Mouse (Mus musculus): ENCODE results near the gene Ccl26. TPM values are rescaled to one million over a fixed set of nuclear protein-coding genes. Genes with fewer than 3 reads are reported as not detected.

Gene Ccl26
- polyA plus RNA-seq, 1 experiment from 2014 or later = not detected

DNA sequence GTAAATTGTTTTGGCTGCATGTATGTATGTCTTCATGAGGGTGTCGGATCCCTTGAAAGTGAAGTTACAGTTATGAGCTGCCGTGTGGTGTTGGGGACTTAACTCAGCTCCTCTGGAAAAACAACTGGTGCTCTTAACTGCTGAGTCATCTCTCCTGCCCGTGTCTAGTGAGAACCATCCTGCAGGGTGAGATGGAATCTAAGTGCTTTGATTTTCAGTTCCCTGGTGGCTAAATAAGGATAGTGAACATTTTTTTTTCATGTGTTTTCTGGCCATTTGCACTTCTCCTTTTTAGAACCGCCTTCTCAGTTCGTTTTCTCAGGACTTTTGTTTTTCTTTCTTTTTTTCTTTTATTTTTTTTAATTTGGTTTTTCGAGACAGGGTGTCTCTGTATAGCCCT, 5.3 kb upstream of the Ccl26 start:
- no peak overlapping the region for H3K4me2 ChIP-seq (replicated peaks)
- no peaks in the 10 kb centered on the region for H3K27me3 ChIP-seq
- no peak for ATAC-seq (ENCODE audit: insufficient number of reproducible peaks, low FRiP score, low TSS enrichment, low read depth)
- 58% methylated on average over 6 of the region's 6 CpGs for WGBS
- no peak overlapping the region for H3K9ac ChIP-seq
- no peak overlapping the region for H3K27ac ChIP-seq (replicated peaks)
- no peaks in the 10 kb centered on the region for H3K9me3 ChIP-seq (replicated peaks)
- H3K36me3 ChIP-seq = no peaks in the 10 kb centered on the region
- H3K4me3 ChIP-seq (replicated peaks) = no peak overlapping the region
- no peaks in the 10 kb centered on the region for H3K4me1 ChIP-seq

DNA sequence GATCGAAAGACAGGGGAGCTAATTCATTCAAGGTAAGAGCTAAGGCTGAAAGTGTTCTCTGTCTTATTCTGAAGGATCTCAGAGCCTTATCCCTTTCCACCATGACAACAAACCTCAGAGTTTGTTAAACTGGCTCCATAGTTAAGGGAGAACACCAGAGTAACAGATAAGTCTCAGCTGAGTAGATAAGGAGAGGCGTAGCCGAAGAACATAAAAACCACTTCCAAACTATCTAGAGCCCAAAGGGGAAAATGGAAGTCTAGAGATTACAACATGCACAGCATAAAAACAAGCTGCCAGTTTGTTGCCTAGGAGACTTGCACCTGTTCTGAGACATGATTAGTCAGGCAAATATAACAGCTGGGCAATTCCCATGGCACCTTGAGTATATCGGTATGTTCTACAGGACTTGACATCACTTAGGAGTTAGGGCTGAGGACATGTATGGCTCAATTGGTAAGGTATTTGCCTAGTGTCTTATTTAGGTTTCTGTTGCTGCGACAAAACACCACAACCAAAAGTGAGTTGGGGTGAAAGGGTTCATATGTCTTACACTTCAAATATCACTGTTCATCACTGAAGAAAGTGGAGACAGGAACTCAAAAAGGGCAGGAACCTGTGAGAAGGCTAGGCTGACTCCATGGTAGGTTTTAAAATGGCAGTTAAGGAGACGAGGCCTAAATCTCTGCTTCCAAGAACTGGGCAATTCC, 4.3 kb upstream of the Ccl26 start:
- H3K4me1 ChIP-seq = no peaks in the 10 kb centered on the region
- H3K9ac ChIP-seq = no peak overlapping the region
- WGBS = 84% methylated on average over 6 of the region's 6 CpGs
- no peak overlapping the region for H3K4me2 ChIP-seq (replicated peaks)
- ATAC-seq (ENCODE audit: insufficient number of reproducible peaks, low FRiP score, low TSS enrichment, low read depth) = no peak
- no peaks in the 10 kb centered on the region for H3K27me3 ChIP-seq
- no peak overlapping the region for H3K27ac ChIP-seq (replicated peaks)
- H3K4me3 ChIP-seq (replicated peaks) = no peak overlapping the region
- no peaks in the 10 kb centered on the region for H3K36me3 ChIP-seq
- H3K9me3 ChIP-seq (replicated peaks) = no peaks in the 10 kb centered on the region

DNA sequence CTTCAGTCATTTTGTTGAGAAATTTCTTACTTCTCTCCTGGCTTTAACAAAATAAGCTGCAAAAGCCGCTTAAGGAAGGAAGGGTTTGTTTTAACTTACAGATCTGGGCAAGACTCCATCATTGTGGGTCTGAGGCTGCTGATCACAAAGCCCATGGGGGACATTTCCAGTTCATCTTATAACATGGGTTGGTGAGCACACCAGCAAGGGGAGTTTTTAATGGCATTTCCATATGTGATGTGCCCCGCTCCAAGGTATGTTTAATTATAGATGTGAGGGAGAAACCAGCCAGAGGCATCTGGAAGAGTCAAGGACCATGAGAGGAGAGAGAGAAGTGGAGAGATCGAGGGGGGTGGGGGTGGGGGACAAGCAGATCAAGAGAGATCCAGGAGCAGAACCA, 5.7 kb downstream of the Ccl26 start:
- no peaks in the 10 kb centered on the region for H3K27me3 ChIP-seq
- no peak for ATAC-seq (ENCODE audit: insufficient number of reproducible peaks, low FRiP score, low TSS enrichment, low read depth)
- no peak overlapping the region for H3K9ac ChIP-seq
- no peaks in the 10 kb centered on the region for H3K36me3 ChIP-seq
- H3K4me2 ChIP-seq (replicated peaks) = no peak overlapping the region
- no peak overlapping the region for H3K27ac ChIP-seq (replicated peaks)
- H3K4me1 ChIP-seq = no peaks in the 10 kb centered on the region
- no peak overlapping the region for H3K4me3 ChIP-seq (replicated peaks)
- H3K9me3 ChIP-seq (replicated peaks) = no peaks in the 10 kb centered on the region
- WGBS = 58% methylated on average over 3 of the region's 3 CpGs

DNA sequence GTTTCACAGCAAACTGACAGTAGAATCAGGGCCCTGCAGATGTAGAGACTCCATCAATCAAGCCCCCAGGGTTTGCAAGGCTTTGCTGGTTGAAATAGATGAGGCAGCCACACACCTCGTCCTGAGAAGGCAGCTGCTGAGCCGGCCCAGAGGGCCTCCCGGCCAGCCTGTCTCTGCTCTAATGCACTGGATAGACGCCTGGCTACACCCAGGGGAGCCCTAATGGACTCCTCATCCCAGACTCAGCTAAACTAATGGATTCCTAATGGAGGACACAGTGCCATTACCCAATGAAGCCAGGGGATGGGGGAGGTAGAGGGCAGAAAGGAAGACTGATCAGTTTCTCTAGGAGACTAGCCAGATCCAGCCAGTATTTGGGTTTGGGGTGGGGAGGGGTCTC, 6.3 kb downstream of the Ccl26 start:
- ATAC-seq (ENCODE audit: insufficient number of reproducible peaks, low FRiP score, low TSS enrichment, low read depth) = no peak; the same call in 1 of the 2 replicates
- Histone ChIP-seq H3K27ac (replicated peaks) (no peak overlapping the region), H3K36me3 (no peaks in the 10 kb centered on the region), H3K4me2 (replicated peaks) (no peak overlapping the region), H3K9ac (no peak overlapping the region), H3K4me1 (no peaks in the 10 kb centered on the region), H3K4me3 (replicated peaks) (no peak overlapping the region), H3K27me3 (no peaks in the 10 kb centered on the region), H3K9me3 (replicated peaks) (no peaks in the 10 kb centered on the region)
- 16% methylated on average over 4 of the region's 4 CpGs for WGBS

GRCm38 (mm10) chr5:135556259-135556658, 7.1 kb downstream of the Ccl26 start:
- no peak overlapping the region for H3K9ac ChIP-seq
- H3K4me1 ChIP-seq = no peaks in the 10 kb centered on the region
- no peaks in the 10 kb centered on the region for H3K9me3 ChIP-seq (replicated peaks)
- 50% methylated on average over 3 of the region's 4 CpGs for WGBS
- no peak overlapping the region for H3K4me2 ChIP-seq (replicated peaks)
- no peak for ATAC-seq (ENCODE audit: insufficient number of reproducible peaks, low FRiP score, low TSS enrichment, low read depth)
- no peak overlapping the region for H3K4me3 ChIP-seq (replicated peaks)
- no peaks in the 10 kb centered on the region for H3K36me3 ChIP-seq
- H3K27me3 ChIP-seq = no peaks in the 10 kb centered on the region
- no peak overlapping the region for H3K27ac ChIP-seq (replicated peaks)

DNA sequence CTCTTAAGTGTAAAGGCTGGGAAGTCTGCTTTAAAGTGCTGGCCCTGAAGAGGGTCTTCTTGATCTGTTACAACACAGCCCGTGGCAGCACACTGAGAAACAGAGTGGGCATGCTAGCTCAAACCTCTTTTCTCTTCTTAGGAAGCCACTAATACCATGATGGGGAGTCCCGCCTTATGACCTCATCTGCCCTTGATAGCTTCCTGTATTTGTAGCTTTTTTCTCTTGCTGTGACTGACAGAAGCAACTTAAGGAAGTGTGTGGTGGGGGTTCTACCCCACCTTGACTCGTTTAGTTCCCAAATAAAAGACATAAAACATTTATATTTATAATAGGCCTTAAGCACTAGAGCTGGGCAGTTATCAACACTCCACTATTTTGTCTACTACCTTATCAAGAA, 11.8 kb downstream of the Ccl26 start:
- H3K4me1 ChIP-seq = no peaks in the 10 kb centered on the region
- no peak for ATAC-seq (ENCODE audit: insufficient number of reproducible peaks, low FRiP score, low TSS enrichment, low read depth)
- H3K27ac ChIP-seq (replicated peaks) = no peak overlapping the region
- no peaks in the 10 kb centered on the region for H3K36me3 ChIP-seq
- H3K9me3 ChIP-seq (replicated peaks) = no peaks in the 10 kb centered on the region
- no peaks in the 10 kb centered on the region for H3K27me3 ChIP-seq
- no peak overlapping the region for H3K4me2 ChIP-seq (replicated peaks)
- no peak overlapping the region for H3K4me3 ChIP-seq (replicated peaks)
- 83% methylated on average over 3 of the region's 3 CpGs for WGBS
- H3K9ac ChIP-seq = no peak overlapping the region

DNA sequence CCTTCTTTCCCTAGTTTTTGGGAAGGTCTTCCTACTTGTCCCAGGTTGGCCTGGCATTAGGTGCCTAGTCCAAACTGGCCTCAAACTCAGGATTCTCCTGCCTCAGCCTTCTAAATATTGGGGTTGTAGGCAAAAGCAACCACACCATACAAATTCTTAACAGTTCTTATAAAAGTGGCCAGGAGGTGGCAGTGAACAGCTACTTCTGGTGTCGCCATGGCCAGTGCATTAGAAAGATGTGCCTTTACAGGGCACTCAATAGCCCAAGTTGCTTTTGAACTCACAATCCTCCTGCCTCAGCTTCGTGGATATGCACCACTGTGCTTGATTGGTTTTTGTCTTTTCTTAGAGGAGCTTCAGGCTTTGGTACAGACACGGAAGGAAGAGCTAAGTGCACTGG, 12.5 kb downstream of the Ccl26 start:
- H3K27me3 ChIP-seq = no peaks in the 10 kb centered on the region
- WGBS = 31% methylated on average over 3 of the region's 3 CpGs
- H3K36me3 ChIP-seq = no peaks in the 10 kb centered on the region
- ATAC-seq (ENCODE audit: insufficient number of reproducible peaks, low FRiP score, low TSS enrichment, low read depth) = no peak
- H3K9me3 ChIP-seq (replicated peaks) = no peaks in the 10 kb centered on the region
- no peak overlapping the region for H3K4me3 ChIP-seq (replicated peaks)
- no peak overlapping the region for H3K27ac ChIP-seq (replicated peaks)
- H3K4me1 ChIP-seq = no peaks in the 10 kb centered on the region
- no peak overlapping the region for H3K9ac ChIP-seq
- H3K4me2 ChIP-seq (replicated peaks) = no peak overlapping the region

GRCm38 (mm10) chr5:135547990-135548389, 15.4 kb downstream of the Ccl26 start:
- Histone ChIP-seq H3K9me3 (replicated peaks) (no peaks in the 10 kb centered on the region), H3K4me3 (replicated peaks) (no peak overlapping the region), H3K4me1 (peaks cover 9% of the 10 kb centered on the region), H3K4me2 (replicated peaks) (no peak overlapping the region), H3K36me3 (no peaks in the 10 kb centered on the region), H3K27me3 (no peaks in the 10 kb centered on the region), H3K9ac (no peak overlapping the region), H3K27ac (replicated peaks) (no peak overlapping the region)
- ATAC-seq (ENCODE audit: insufficient number of reproducible peaks, low FRiP score, low TSS enrichment, low read depth) = no peak
- 76% methylated on average over 2 of the region's 2 CpGs for WGBS

- H3K4me2 ChIP-seq (replicated peaks) = peak within 1 kb of the TSS; percentile 88
- H3K36me3 ChIP-seq = no peaks in the 10 kb centered on the region
- WGBS = under 1% methylated on average over 46 of the region's 46 CpGs
- H3K27me3 ChIP-seq = no peaks in the 10 kb centered on the region
- ATAC-seq (ENCODE audit: insufficient number of reproducible peaks, low FRiP score, low TSS enrichment, low read depth) = peak; percentile 98
- H3K9ac ChIP-seq = peak within 1 kb of the TSS; percentile 55
- H3K4me1 ChIP-seq = peaks cover 9% of the 10 kb centered on the region
- no peaks in the 10 kb centered on the region for H3K9me3 ChIP-seq (replicated peaks)
- H3K4me3 ChIP-seq (replicated peaks) = peak within 1 kb of the TSS; percentile 75
- peak within 1 kb of the TSS; percentile 71 for H3K27ac ChIP-seq (replicated peaks)
Measured at GRCm38 (mm10) chr5:135544865-135545797, 18.2 kb downstream of the Ccl26 start, which contains the start of gene Hip1. TSS of gene Hip1 (minus strand) at chr5:135545120.

DNA sequence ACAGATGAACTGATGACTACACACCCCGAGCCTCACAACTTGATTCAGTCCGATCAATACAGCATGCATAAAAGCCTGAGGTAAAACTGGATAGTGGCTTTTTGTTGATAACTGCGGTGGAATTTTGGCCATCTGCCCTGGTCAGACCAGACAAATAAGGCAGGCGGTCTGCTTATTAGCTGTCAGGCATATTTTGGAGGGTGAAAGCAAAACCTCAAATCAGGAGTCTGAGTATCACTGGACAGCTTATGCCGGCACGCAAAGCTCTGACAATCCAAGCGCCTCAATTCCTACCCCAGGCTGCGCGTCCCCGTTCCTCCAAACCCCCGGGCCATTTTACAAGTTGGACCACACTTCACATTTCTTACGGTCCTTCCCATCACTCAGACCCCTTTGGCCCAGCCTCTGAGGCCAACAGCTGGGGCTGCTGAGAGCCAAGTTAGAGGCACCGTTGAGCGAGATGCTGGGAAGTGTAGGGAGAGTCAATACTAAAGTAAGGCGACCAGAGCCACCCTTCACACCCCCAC, 19.3 kb downstream of the Ccl26 start:
- Histone ChIP-seq H3K4me1 (peaks cover 9% of the 10 kb centered on the region), H3K27me3 (no peaks in the 10 kb centered on the region), H3K9me3 (replicated peaks) (no peaks in the 10 kb centered on the region), H3K4me2 (replicated peaks) (peak overlapping the region; percentile 88), H3K27ac (replicated peaks) (peak overlapping the region; percentile 71; the same call in 1 of the 2 replicates), H3K4me3 (replicated peaks) (peak overlapping the region; percentile 75), H3K36me3 (no peaks in the 10 kb centered on the region), H3K9ac (peak overlapping the region; percentile 55)
- no peak for ATAC-seq (ENCODE audit: insufficient number of reproducible peaks, low FRiP score, low TSS enrichment, low read depth)
- WGBS = 6% methylated on average over 15 of the region's 15 CpGs

DNA sequence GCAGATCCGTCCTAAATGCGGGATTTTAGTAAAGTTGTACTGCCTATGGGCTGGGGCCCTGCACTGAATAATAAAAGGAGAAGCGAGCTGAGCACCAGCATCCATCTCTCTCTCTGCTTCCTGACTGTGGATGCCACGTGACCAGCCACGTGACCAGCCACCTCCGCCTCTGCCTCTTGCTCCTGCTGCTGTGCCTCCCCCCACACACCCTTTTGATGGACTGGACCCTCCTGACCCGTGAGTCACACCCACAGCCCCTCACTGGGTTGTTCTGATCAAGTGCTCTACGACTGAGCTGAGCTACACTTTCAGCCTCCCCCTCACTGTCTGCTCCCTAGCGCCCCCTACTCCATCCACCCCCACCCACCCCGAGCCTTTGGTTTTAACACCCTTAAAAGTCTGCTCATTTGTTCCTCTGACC, 25.6 kb downstream of the Ccl26 start:
- Histone ChIP-seq H3K9me3 (replicated peaks) (no peaks in the 10 kb centered on the region), H3K9ac (no peak overlapping the region), H3K4me1 (peaks cover 9% of the 10 kb centered on the region), H3K36me3 (no peaks in the 10 kb centered on the region), H3K4me2 (replicated peaks) (no peak overlapping the region), H3K27ac (replicated peaks) (no peak overlapping the region), H3K27me3 (no peaks in the 10 kb centered on the region), H3K4me3 (replicated peaks) (no peak overlapping the region)
- ATAC-seq (ENCODE audit: insufficient number of reproducible peaks, low FRiP score, low TSS enrichment, low read depth) = no peak
- WGBS = 77% methylated on average over 10 of the region's 10 CpGs
